Mouse (Mus musculus): Measurements from ENCODE around the gene Arpp21.

DNA sequence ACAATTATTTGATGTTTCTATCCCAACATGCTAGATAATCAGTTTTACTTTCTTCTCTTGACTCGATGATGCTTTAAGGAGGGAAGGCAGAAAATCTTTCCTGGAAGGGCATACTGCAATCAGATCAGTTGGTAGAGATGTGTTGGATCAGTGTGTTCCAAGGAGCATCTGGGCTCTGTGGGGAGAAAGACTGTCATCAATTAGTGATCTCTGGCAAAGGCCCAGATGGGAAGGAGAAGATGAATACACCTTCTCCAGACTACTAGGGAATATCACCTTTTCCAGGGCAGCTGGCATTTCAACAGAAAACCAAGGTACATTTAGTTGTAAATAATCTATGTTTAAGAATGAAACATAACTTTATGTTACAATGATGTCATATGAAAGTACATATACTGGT lies 22.8 kb upstream of the Arpp21 start:
- no peak for TF ChIP-seq POLR2A (IDR thresholded peaks at IDR 0.05; ENCODE audit: borderline replicate concordance, low read depth, low read length)
- TF ChIP-seq CTCF (IDR thresholded peaks at IDR 0.05; ENCODE audit: low read depth, low read length) = no peak
